Mouse (Mus musculus) urinary bladder, postnatal 10 days (tissue): ENCODE measurements around the gene Olfr747.
"Not testable (repeated sequence)": the region's sequence is repeated elsewhere in the genome, so short reads cannot be mapped to it uniquely, and the experiment has no call there.

Experiments used
- DNase-seq: peaks from one replicate; pipeline ENCODE4 v3.0.0; 2022; ENCODE audit warnings: low spot score

The Olfr747 gene

GRCm38 (mm10) chr14:50693106-50693505 lies at the start of gene Olfr747:
Gene Olfr747 (minus strand): TSS chr14:50693206.
- DNase-seq: no peak

GRCm38 (mm10) chr14:50741584-50741983 lies 48.6 kb upstream of the Olfr747 start:
- no peak for DNase-seq

- DNase-seq: no peak
Observed at GRCm38 (mm10) chr14:50740334-50740733, 47.3 kb upstream of the Olfr747 start.

DNA sequence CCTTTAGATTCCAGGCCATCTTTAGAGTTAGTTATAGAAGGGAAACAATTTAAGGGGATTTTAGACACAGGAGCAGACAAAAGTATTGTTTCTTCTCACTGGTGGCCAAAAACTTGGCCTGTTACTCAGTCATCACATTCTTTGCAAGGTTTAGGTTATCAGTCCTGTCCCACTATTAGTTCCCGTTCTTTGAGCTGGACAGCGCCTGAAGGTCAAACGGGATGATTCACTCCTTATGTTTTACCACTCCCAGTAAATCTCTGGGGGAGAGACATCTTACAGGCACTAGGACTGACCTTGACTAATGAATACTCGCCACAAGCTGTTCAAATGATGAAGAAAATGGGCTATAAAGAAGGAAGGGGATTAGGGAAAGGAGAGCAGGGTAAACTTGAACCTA lies 29.4 kb upstream of the Olfr747 start:
- DNase-seq: not testable (repeated sequence)

DNA sequence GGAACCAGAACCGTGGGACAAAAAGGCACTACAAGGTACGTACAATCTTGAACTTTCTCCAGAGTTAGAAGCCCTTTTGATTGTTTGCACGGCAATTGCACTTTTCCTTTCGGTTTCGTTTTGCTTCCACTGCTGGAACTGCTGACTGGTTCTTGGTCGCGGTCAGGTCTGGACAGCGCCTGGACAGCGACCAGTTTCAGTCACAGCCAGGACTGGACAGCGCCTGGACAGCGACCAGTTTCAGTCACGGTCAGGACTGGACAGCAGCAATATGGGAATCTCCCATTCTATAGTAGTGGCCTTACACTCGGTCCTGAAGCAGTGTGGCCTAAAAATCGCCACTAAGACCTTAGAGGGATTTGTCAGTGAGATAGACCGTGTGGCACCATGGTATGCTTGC lies 26.9 kb upstream of the Olfr747 start:
- not testable (repeated sequence) for DNase-seq

DNA sequence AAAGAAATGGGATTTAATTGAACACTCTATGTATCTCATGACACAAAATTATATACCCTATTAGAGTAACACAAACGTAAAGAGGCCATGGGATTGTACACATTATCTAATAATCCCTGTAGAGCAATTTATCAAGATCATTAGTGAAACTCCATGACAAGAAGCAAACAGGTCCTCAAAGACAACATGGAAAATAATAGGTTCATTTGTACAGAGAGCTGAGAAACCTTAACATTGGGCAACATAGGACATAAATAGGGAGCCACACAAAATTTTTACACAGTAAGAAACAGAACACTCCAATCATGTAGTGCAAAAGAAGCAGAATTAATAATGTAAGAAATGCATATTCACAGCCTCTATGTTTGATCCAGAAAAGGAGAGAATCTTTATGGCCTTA lies 14.1 kb upstream of the Olfr747 start, which contains the start of gene Olfr748:
TSS of gene Olfr748 (plus strand) at position 301 of the 400 bp plus-strand sequence.
- DNase-seq: no peak

GRCm38 (mm10) chr14:50646783-50647182 lies 46.2 kb downstream of the Olfr747 start, which contains the start of gene Olfr746:
Gene Olfr746 (plus strand): TSS chr14:50647083.
- no peak for DNase-seq

DNA sequence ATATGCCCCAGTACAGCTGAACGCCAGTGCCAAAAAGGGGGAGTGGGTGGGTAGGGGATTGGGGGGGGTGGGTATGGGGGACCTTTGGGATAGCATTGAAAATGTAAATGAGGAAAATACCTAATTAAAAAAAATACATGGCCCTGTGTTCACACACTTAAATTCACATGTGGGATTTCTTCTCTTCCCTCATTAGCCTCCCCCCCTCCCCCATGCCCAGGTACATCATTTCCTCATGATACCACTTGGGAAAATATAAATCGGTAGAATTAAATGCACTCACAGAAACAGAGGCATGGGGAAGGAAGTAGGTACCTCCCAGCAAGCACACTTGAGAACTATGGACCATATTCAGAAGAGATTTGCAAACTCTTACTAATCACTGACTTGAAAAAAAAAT lies 53.9 kb downstream of the Olfr747 start, which contains the start of gene Olfr745:
TSS of gene Olfr745 (plus strand) at position 301 of the 400 bp plus-strand sequence.
- no peak for DNase-seq
